Mouse (Mus musculus) adrenal gland, adult 10 weeks (tissue): Measurements from ENCODE around the gene Aida. TPM values are rescaled to one million over a fixed set of nuclear protein-coding genes. Genes with fewer than 3 reads are reported as not detected.

ENCODE experiments used
- polyA plus RNA-seq: library from polyadenylated mRNA; stranded (reverse); fragments of 350-450 nt; fragmentation: Illumina TruSeq; extraction: RNeasy Lipid Tissue Mini Kit (QIAGEN cat#74804); gene quantifications from one replicate; pipeline ENCODE4 v1.2.3, GENCODE M21; 2014; ENCODE audit warnings: low read depth, low replicate concordance

Aida gene
- 156 TPM for polyA plus RNA-seq

GRCm38 (mm10) chr1:183296465-183296864, at the start of gene Aida:
TSS of gene Aida (plus strand) at chr1:183296590.

DNA sequence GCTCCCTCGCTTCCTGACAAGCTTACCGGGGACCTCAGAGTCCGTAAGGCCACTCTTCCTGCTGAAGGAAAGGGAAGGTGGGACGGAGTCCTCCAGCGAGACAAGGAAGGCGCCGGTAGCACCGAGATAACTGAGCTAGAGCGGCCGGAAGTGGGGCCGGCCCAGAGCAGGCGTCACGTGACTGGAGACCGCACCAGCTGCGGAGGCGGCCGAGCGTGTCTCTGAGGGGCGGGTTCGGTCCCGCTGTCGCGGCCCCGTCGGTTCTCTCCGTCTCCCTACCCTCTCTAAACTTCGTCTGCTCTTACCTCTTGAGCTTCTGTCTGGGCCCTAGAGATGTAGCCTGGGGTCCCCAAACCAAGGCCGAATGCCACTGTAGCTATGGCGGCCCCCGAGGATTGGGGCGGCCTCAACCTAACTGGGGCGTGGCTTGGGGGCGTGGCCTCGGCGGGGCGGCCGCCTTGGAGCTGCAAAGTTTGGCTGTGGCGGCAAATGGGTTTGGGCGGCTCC, 540 bp downstream of the Aida start, which contains the start of gene Brox:
Gene Brox, minus strand, starts transcription at position 393 of the 507 bp plus-strand sequence.

GRCm38 (mm10) chr1:183369427-183370014, 73.1 kb downstream of the Aida start, which contains the start of gene Mia3:
TSS of gene Mia3 (minus strand) at chr1:183369553.

Other genes with a start within 250 kb of the Aida start
- 2.3 TPM for gene Disp1, start 75.1 kb upstream of the Aida start, polyA plus RNA-seq
- 120 TPM for gene Brox, start 679 bp downstream of the Aida start, polyA plus RNA-seq
- gene Mia3, start 73.0 kb downstream of the Aida start, polyA plus RNA-seq: 320 TPM
- gene Taf1a, start 92.4 kb downstream of the Aida start, polyA plus RNA-seq: 13.2 TPM
- gene Hhipl2, start 121.6 kb downstream of the Aida start, polyA plus RNA-seq: not detected